Mouse (Mus musculus): ENCODE results near the gene Dclre1b.

GRCm38 (mm10) chr3:103829036-103829435, 19.8 kb upstream of the Dclre1b start:
- TF ChIP-seq POLR2A (IDR thresholded peaks at IDR 0.05; ENCODE audit: insufficient read depth, low read depth, low read length) (no peak), CTCF (IDR thresholded peaks at IDR 0.05) (no peak), EP300 (IDR thresholded peaks at IDR 0.05; ENCODE audit: insufficient read depth, low read depth, low read length) (no peak)

Data from heart, adult 2 months (tissue).